Mouse (Mus musculus) CH12.LX (cell line): ENCODE data around the gene Gm37240. TPM values are rescaled to one million over a fixed set of nuclear protein-coding genes. Genes with fewer than 3 reads are reported as not detected.

Experiments used
- DNase-seq: peaks from one replicate; pipeline ENCODE4 v3.0.0-alpha.2; 2013; ENCODE audit errors: extremely low read depth
- H3K27ac ChIP-seq: 2 replicates; pipeline ENCODE4 v1.5.1; 2012; ENCODE audit warnings: low read depth, mild to moderate bottlenecking, control low read depth, moderate library complexity; ENCODE audit not compliant: insufficient read depth
- H3K27me3 ChIP-seq: replicated peaks from 2 replicates; pipeline ENCODE3; 2012; ENCODE audit warnings: inconsistent platforms
- H3K36me3 ChIP-seq, 2 experiments: replicated peaks in 1 of 2; 2 replicates each; pipeline versions ENCODE3 to v1.6.1; 2012; ENCODE audit warnings: inconsistent platforms in 1 of 2, low read length in 1 of 2, mild to moderate bottlenecking in 1 of 2, mixed read lengths in 1 of 2, moderate library complexity in 1 of 2; ENCODE audit not compliant: control insufficient read depth in 1 of 2, insufficient read depth in 1 of 2
- H3K4me1 ChIP-seq, 2 experiments: 2 replicates each; pipeline ENCODE4 v1.6.1; 2012; ENCODE audit warnings: inconsistent platforms in 1 of 2, moderate library complexity in 1 of 2; ENCODE audit not compliant: insufficient read depth in 2 of 2, control insufficient read depth in 1 of 2
- H3K4me2 ChIP-seq: 2 replicates; pipeline ENCODE4 v1.6.1; 2012; ENCODE audit warnings: low read depth, mild to moderate bottlenecking, control low read depth; ENCODE audit not compliant: poor library complexity, insufficient read depth, severe bottlenecking
- H3K4me3 ChIP-seq, 3 experiments: fragments of 150-350 bp in 1 of 3; sonication (generic) in 1 of 3; replicated peaks in 1 of 3; 2 replicates each; pipeline versions ENCODE3 to v1.5.1; 2011 to 2012; ENCODE audit warnings: low read depth in 2 of 3, low read length in 2 of 3, mild to moderate bottlenecking in 2 of 3, moderate library complexity in 2 of 3, control low read depth in 1 of 3, improper control_type of control experiment in 1 of 3, inconsistent platforms in 1 of 3, mixed read lengths in 1 of 3; ENCODE audit not compliant: poor library complexity in 1 of 3
- H3K79me2 ChIP-seq: replicated peaks from 2 replicates; pipeline ENCODE4 v1.6.1; 2012; ENCODE audit warnings: mild to moderate bottlenecking, moderate library complexity; ENCODE audit not compliant: control insufficient read depth, poor library complexity, insufficient read depth, severe bottlenecking; ENCODE audit errors: extremely low read depth
- H3K9ac ChIP-seq: 2 replicates; pipeline ENCODE4 v1.6.1; 2012; ENCODE audit warnings: low read depth, mild to moderate bottlenecking, control low read depth, moderate library complexity; ENCODE audit not compliant: insufficient read depth
- H3K9me3 ChIP-seq: replicated peaks from 2 replicates; pipeline ENCODE3; 2012; ENCODE audit warnings: low read length, inconsistent platforms, mixed read lengths
- E2F4 ChIP-seq: IDR thresholded peaks from 2 replicates; pipeline ENCODE4 v1.6.1; 2011; ENCODE audit warnings: low read depth, low read length, improper control_type of control experiment; ENCODE audit not compliant: insufficient replicate concordance
- EP300 ChIP-seq: IDR thresholded peaks from 2 replicates; pipeline ENCODE4 v1.6.1; 2011; ENCODE audit warnings: low read length, improper control_type of control experiment
- GABPA ChIP-seq: IDR thresholded peaks from 2 replicates; pipeline ENCODE4 v1.6.1; 2012; ENCODE audit warnings: low read depth, low read length, improper control_type of control experiment, inconsistent platforms; ENCODE audit not compliant: insufficient replicate concordance
- HCFC1 ChIP-seq: IDR thresholded peaks from 2 replicates; pipeline ENCODE4 v1.6.1; 2012; ENCODE audit warnings: low read depth, mild to moderate bottlenecking, inconsistent platforms, low read length, improper control_type of control experiment
- KAT2A ChIP-seq: IDR thresholded peaks from 2 replicates; pipeline ENCODE4 v1.6.1; 2012; ENCODE audit warnings: low read length, improper control_type of control experiment, inconsistent platforms; ENCODE audit not compliant: insufficient replicate concordance
- NRF1 ChIP-seq: IDR thresholded peaks from 2 replicates; pipeline ENCODE4 v1.6.1; 2014; ENCODE audit warnings: low read depth, mild to moderate bottlenecking, inconsistent platforms, low read length, improper control_type of control experiment, moderate library complexity
- POLR2A ChIP-seq: IDR thresholded peaks from 2 replicates; pipeline ENCODE4 v1.6.1; 2011; ENCODE audit warnings: low read depth, mild to moderate bottlenecking, improper control_type of control experiment, low read length
- POLR2AphosphoS2 ChIP-seq: IDR thresholded peaks from 2 replicates; pipeline ENCODE4 v1.6.1; 2011; ENCODE audit warnings: low read depth, low read length, improper control_type of control experiment
- RAD21 ChIP-seq: IDR thresholded peaks from 2 replicates; pipeline ENCODE4 v1.6.1; 2011; ENCODE audit warnings: low read depth, mild to moderate bottlenecking, low read length, improper control_type of control experiment, moderate library complexity
- RCOR1 ChIP-seq: conservative IDR thresholded peaks from 2 replicates; pipeline ENCODE4 v1.6.1; 2012; ENCODE audit warnings: low read depth, mild to moderate bottlenecking, inconsistent platforms, low read length, improper control_type of control experiment
- SMC3 ChIP-seq: IDR thresholded peaks from 2 replicates; pipeline ENCODE4 v1.6.1; 2011; ENCODE audit warnings: low read depth, low read length, improper control_type of control experiment
- UBTF ChIP-seq: IDR thresholded peaks from 2 replicates; pipeline ENCODE4 v1.6.1; 2012; ENCODE audit warnings: low read depth, mild to moderate bottlenecking, inconsistent platforms, low read length, improper control_type of control experiment, moderate library complexity
- USF2 ChIP-seq: conservative IDR thresholded peaks from 2 replicates; pipeline ENCODE4 v1.6.1; 2011; ENCODE audit warnings: low read depth, low read length, improper control_type of control experiment
- ZKSCAN1 ChIP-seq: IDR thresholded peaks from 2 replicates; pipeline ENCODE4 v1.6.1; 2012; ENCODE audit warnings: low read depth, inconsistent platforms, low read length, improper control_type of control experiment, borderline replicate concordance
- dilution Hi-C: fragments of 300-500 bp; cut with MboI; formaldehyde crosslinking; loops from 2 replicates; pipeline ENCODE4 v1.14.3; 2020; ENCODE audit warnings: low sequenced_read_pairs; ENCODE audit not compliant: extremely low pct_unique_long_range_greater_than_20kb, extremely low pct_ligation_motif_present
- in situ Hi-C: fragments of 300-500 bp; cut with MboI; formaldehyde crosslinking; loops from 3 replicates; pipeline ENCODE4 v1.14.3; 2019; ENCODE audit warnings: low sequenced_read_pairs, low pct_ligation_motif_present, low pct_unique_long_range_greater_than_20kb, mixed read lengths
- polyA plus RNA-seq: library from polyadenylated mRNA; unstranded; fragments of >175 nt; gene quantifications from 2 replicates; pipeline ENCODE4 v1.2.1, GENCODE M21; 2012; ENCODE audit warnings: low read depth; ENCODE audit not compliant: insufficient read length
- total RNA-seq, 2 experiments: library from RNA; depleted of rRNA; stranded (reverse); fragments of 300-350 nt in 1 of 2; fragments of >200 nt in 1 of 2; gene quantifications; 2 replicates each; pipeline ENCODE4 v1.2.3; 2012 to 2014

Gm37240 gene
- total and polyA plus RNA-seq, 3 experiments = 0.08 to 0.19 (median 0.14) TPM

DNA sequence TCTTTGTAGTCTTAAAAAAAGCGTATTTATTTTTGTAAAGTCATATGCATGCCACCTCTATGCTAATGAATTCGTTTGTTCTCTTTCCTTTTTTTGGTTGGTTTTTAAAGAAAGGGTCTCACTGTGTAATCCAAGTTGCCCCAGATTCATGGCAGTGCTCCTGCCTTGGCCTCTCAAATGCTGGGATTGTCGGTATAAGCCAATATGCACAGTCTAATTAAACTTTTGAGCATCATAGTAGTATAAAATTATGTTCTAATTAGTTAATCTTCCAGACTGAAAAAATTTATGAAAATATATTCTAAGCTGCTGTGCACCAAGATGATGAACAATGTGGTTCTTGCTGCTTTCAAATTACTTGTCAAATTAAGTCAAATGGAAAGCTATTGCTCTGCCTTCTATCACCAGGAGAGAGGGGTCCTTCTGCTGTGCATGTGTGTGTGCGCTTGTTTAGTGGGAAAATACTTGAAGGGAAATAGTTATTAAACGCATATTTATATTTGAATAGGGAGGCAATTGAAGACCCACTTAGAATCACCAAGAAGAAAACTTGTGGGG, 1291.6 kb downstream of the Gm37240 start:
- no peak overlapping the region for H3K9ac ChIP-seq
- in situ Hi-C loops (no loop called here), dilution Hi-C loops (no loop called here)
- no peak for DNase-seq
- no peak overlapping the region for H3K4me3 ChIP-seq
- H3K9me3 ChIP-seq = no peaks in the 10 kb centered on the region
- H3K36me3 ChIP-seq = no peaks in the 10 kb centered on the region
- TF ChIP-seq SMC3 = no peak
- no peak for TF ChIP-seq KAT2A
- no peak for TF ChIP-seq E2F4
- H3K4me1 ChIP-seq = peaks cover 4 to 11% of the 10 kb centered on the region in 2 experiments; a peak in 3 of 4 replicates
- H3K27me3 ChIP-seq = no peaks in the 10 kb centered on the region
- H3K79me2 ChIP-seq = no peaks in the 10 kb centered on the region
- H3K27ac ChIP-seq = no peak overlapping the region
- H3K4me2 ChIP-seq = no peak overlapping the region

DNA sequence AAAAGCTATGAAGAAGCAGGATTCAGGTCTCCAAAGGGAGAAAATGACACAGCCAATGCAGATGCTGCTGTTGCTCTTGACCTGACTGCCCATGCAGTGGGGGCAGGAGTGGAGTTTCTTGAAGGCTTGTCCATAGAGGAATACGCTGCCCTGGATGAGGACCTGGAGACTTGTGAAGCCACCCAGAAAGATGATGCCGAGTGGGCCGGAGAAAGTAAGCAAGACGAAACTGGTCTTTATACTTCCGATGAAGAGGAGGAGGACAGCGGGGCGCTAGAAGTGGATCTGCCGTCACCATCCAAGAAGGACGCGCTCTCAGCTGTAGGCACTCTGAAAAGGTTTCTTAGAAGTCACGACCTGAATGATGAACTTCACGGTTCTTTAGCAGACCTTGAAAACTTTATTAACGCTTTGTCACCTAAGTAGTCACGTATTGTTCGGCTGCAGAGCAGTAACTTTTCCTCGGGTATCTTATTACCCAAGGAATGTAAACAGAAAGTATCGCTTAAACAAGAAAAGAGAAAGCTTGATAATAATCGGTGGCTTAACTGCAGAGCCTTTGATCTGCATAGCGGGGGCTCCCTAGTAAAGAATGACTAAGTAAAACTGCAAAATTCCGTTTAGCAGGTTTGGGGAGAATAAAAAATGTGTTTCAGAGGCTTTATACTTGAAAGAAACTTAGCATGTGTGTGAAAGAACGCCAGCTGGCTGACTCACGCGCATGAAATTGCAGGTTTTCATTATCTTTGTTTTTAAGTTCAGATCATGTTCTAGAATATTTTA, 1292.2 kb downstream of the Gm37240 start:
- no peak for DNase-seq
- peaks cover 4 to 11% of the 10 kb centered on the region in 2 experiments; a peak in 3 of 4 replicates for H3K4me1 ChIP-seq
- H3K9ac ChIP-seq = no peak overlapping the region
- TF ChIP-seq NRF1 (no peak), POLR2A (no peak), ZKSCAN1 (no peak), GABPA (no peak), USF2 (no peak), EP300 (no peak), RCOR1 (no peak), RAD21 (no peak), POLR2AphosphoS2 (no peak), HCFC1 (no peak), UBTF (no peak)
- H3K4me3 ChIP-seq = no peak overlapping the region
- no peaks in the 10 kb centered on the region for H3K36me3 ChIP-seq
- dilution Hi-C loops = no loop called here
- H3K27ac ChIP-seq = no peak overlapping the region
- H3K9me3 ChIP-seq = no peaks in the 10 kb centered on the region
- no peaks in the 10 kb centered on the region for H3K27me3 ChIP-seq
- in situ Hi-C loops = no loop called here
- no peak overlapping the region for H3K4me2 ChIP-seq
- no peaks in the 10 kb centered on the region for H3K79me2 ChIP-seq
